Mouse (Mus musculus): ENCODE results near the gene Vmn2r22.
"Not testable (repeated sequence)": the region's sequence is repeated elsewhere in the genome, so short reads cannot be mapped to it uniquely, and the experiment has no call there.

Gene Vmn2r22
- long read RNA-seq, experiment 1 = 0 reads
- long read RNA-seq, experiment 2 = 0 reads

GRCm38 (mm10) chr6:123650625-123651024 lies at the start of gene Vmn2r22:
Gene Vmn2r22 (minus strand): TSS chr6:123650725.
- intact Hi-C loops (cut with DNase I) = not testable (repeated sequence)

GRCm38 (mm10) chr6:123697213-123697612 lies 46.7 kb upstream of the Vmn2r22 start:
- intact Hi-C loops (cut with DNase I) = no loop called here

GRCm38 (mm10) chr6:123696639-123697038 lies 46.1 kb upstream of the Vmn2r22 start:
- intact Hi-C loops (cut with DNase I) = not testable (repeated sequence)

- intact Hi-C loops (cut with DNase I) = no loop called here
Observed at GRCm38 (mm10) chr6:123657040-123657439, 6.5 kb upstream of the Vmn2r22 start.

- intact Hi-C loops (cut with DNase I) = not testable (repeated sequence)
Observed at GRCm38 (mm10) chr6:123639394-123639793, 11.1 kb downstream of the Vmn2r22 start.

GRCm38 (mm10) chr6:123623784-123624183 lies 26.7 kb downstream of the Vmn2r22 start:
- intact Hi-C loops (cut with DNase I) = not testable (repeated sequence)

GRCm38 (mm10) chr6:123588368-123588767 lies 62.2 kb downstream of the Vmn2r22 start:
- intact Hi-C loops (cut with DNase I) = not testable (repeated sequence)

- intact Hi-C loops (cut with DNase I) = not testable (repeated sequence)
Observed at GRCm38 (mm10) chr6:123587796-123588328, 62.7 kb downstream of the Vmn2r22 start.

- intact Hi-C loops (cut with DNase I) = not testable (repeated sequence)
Observed at GRCm38 (mm10) chr6:123583988-123584387, 66.5 kb downstream of the Vmn2r22 start.

- intact Hi-C loops (cut with DNase I) = not testable (repeated sequence)
Observed at GRCm38 (mm10) chr6:123574698-123575097, 75.8 kb downstream of the Vmn2r22 start.

All from adrenal gland (tissue).